Mouse (Mus musculus) adrenal gland, postnatal 14 days (tissue): ENCODE data around the gene Nuak2. TPM values are rescaled to one million over a fixed set of nuclear protein-coding genes. Genes with fewer than 3 reads are reported as not detected.

Experiments used
- DNase-seq: peaks from one replicate; pipeline ENCODE4 v3.0.0; 2021; ENCODE audit warnings: mixed read lengths
- total RNA-seq: library from RNA; stranded (reverse); gene quantifications from 2 replicates; pipeline ENCODE4 v1.2.3, GENCODE M21; 2021

Nuak2 gene
- total RNA-seq, 1 experiment from 2014 or later: 3.7 TPM

DNA sequence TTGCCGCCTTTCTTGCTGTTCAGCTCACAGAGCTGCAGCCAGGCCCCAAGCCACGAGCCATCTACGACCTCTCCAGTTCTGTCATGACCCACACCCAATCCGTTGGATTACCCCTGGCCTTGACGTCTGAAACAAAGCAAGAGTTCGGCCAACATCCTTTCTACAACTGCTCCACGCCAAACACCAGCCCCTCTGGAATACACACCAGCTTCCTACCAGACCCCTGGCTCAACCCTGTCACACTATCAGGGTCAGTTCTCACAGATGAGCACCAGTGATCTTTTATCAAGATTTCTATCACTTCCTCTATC, 61.1 kb downstream of the Nuak2 start:
- DNase-seq: no peak

DNA sequence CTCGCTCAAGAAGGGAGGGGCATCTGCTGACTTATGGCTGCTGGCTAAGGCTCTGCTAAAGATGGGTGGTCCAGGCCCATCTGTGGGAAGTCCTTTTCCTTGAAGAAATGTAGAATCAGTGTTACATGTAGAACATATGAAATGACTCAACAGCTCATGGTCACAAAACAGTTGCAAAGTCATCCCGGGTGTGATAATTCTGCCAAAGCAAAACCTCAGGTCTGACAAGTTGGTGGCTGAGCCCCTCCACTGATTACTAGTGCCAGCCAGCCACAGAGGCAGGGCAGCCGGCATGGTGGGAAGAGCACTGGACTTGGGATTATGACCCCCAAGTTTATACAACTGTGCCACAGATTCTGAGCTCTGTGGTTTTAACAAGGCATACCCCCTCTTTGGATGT, 61.9 kb downstream of the Nuak2 start:
- no peak for DNase-seq

GRCm38 (mm10) chr1:132380550-132381100, 64.7 kb downstream of the Nuak2 start:
- DNase-seq: no peak

DNA sequence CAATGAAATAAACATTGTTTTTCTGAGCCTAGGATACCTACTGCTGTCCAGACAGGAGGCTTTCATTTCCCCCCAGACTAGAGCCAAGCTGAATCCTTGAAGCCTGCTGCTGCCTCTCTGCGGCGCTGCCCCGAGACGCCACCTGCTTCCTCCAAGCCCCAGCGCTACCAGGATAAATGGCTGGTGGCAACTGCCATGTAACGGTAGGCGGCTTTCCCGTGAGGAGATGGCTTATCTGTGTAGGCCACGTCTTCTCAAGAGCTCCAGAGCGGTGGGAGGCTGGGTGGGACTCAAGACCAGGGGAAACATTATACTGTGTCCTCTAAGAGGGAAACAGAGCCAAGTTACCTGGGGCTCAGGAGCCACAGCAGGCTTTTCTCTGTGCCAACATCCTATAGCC, 66.0 kb downstream of the Nuak2 start:
- DNase-seq: no peak

Other genes with a start within 250 kb of the Nuak2 start
- gene Mfsd4a, start 248.1 kb upstream of the Nuak2 start, total RNA-seq: 7.3 and 7.9 TPM in 2 replicates
- gene Cdk18, start 176.4 kb upstream of the Nuak2 start, total RNA-seq: 16.7 and 17.9 TPM in 2 replicates
- gene Lemd1, start 124.7 kb upstream of the Nuak2 start, total RNA-seq: not detected in 2 replicates
- 0.11 and 0.15 TPM in 2 replicates for gene AC124108.1, start 124.7 kb upstream of the Nuak2 start, total RNA-seq
- not detected in 2 replicates for gene Gm10188, start 86.4 kb upstream of the Nuak2 start, total RNA-seq
- gene Klhdc8a, start 17.5 kb upstream of the Nuak2 start, total RNA-seq: 64.1 and 71.4 TPM in 2 replicates
- 12.1 and 26.9 TPM in 2 replicates for gene Tmcc2, start 75.2 kb downstream of the Nuak2 start, total RNA-seq
- 20.1 and 23.2 TPM in 2 replicates for gene Dstyk, start 101.4 kb downstream of the Nuak2 start, total RNA-seq
- gene Rbbp5, start 161.2 kb downstream of the Nuak2 start, total RNA-seq: 31.6 and 33.2 TPM in 2 replicates
- 2.3 and 4.2 TPM in 2 replicates for gene Tmem81, start 190.1 kb downstream of the Nuak2 start, total RNA-seq
- 0.07 and 0.94 TPM in 2 replicates for gene Cntn2, start 227.1 kb downstream of the Nuak2 start, total RNA-seq